Mouse (Mus musculus): ENCODE measurements around the gene Asb10. TPM values are rescaled to one million over a fixed set of nuclear protein-coding genes. Genes with fewer than 3 reads are reported as not detected.

Asb10 gene
- total and polyA plus RNA-seq, 3 experiments: 0.12 to 0.32 TPM; not detected in 1

GRCm38 (mm10) chr5:24500851-24501250, 39.9 kb downstream of the Asb10 start:
- no peaks in the 10 kb centered on the region for H3K27me3 ChIP-seq (ENCODE audit: control insufficient read depth in 1 of 2, insufficient read depth in 2 of 2, low read length in 2 of 2)
- H3K79me2 ChIP-seq (ENCODE audit: control insufficient read depth, insufficient read depth, low read length, poor library complexity): no peaks in the 10 kb centered on the region
- TF ChIP-seq RCOR1 (IDR thresholded peaks at IDR 0.05; ENCODE audit: low read depth, low read length): no peak
- peaks cover 9% of the 10 kb centered on the region in 2 experiments for H3K36me3 ChIP-seq (ENCODE audit: control insufficient read depth in 1 of 2, insufficient read depth in 2 of 2, low read length in 2 of 2)
- H3K4me1 ChIP-seq (ENCODE audit: control insufficient read depth in 1 of 2, insufficient read depth in 2 of 2, low read length in 2 of 2): peaks cover 8 to 16% of the 10 kb centered on the region in 2 experiments
- no peak overlapping the region for H3K27ac ChIP-seq (ENCODE audit: control insufficient read depth, low read depth, low read length)
- H3K9ac ChIP-seq (ENCODE audit: control insufficient read depth, low read depth, low read length, poor library complexity, severe bottlenecking): no peak overlapping the region
- no peak overlapping the region for H3K4me3 ChIP-seq (ENCODE audit: control insufficient read depth in 1 of 2, insufficient read depth in 1 of 2, low read depth in 2 of 2, low read length in 2 of 2)
- DNase-seq (ENCODE audit: low read depth, low spot score): peak; percentile 35
- no peaks in the 10 kb centered on the region for H3K9me3 ChIP-seq (replicated peaks; ENCODE audit: insufficient read depth, low read length)

- Histone ChIP-seq H3K79me2 (ENCODE audit: control insufficient read depth, insufficient read depth, low read length, poor library complexity) (no peaks in the 10 kb centered on the region), H3K4me3 (ENCODE audit: control insufficient read depth in 1 of 2, insufficient read depth in 1 of 2, low read depth in 2 of 2, low read length in 2 of 2) (no peak overlapping the region), H3K9me3 (replicated peaks; ENCODE audit: insufficient read depth, low read length) (no peaks in the 10 kb centered on the region), H3K36me3 (ENCODE audit: control insufficient read depth in 1 of 2, insufficient read depth in 2 of 2, low read length in 2 of 2) (peaks cover 0 to 11% of the 10 kb centered on the region in 2 experiments; a peak in 2 of 4 replicates), H3K4me1 (ENCODE audit: control insufficient read depth in 1 of 2, insufficient read depth in 2 of 2, low read length in 2 of 2) (no peaks in the 10 kb centered on the region), H3K27me3 (ENCODE audit: control insufficient read depth in 1 of 2, insufficient read depth in 2 of 2, low read length in 2 of 2) (no peaks in the 10 kb centered on the region), H3K9ac (ENCODE audit: control insufficient read depth, low read depth, low read length, poor library complexity, severe bottlenecking) (no peak overlapping the region), H3K27ac (ENCODE audit: control insufficient read depth, low read depth, low read length) (no peak overlapping the region)
- no peak for DNase-seq (ENCODE audit: low read depth, low spot score)
- TF ChIP-seq RAD21 (IDR thresholded peaks at IDR 0.05; ENCODE audit: low read depth, low read length): no peak
- no peak for TF ChIP-seq ETS1 (IDR thresholded peaks at IDR 0.05; ENCODE audit: low read depth, low read length)
- no peak for TF ChIP-seq MYC (IDR thresholded peaks at IDR 0.05; ENCODE audit: low read depth, low read length)
- no peak for TF ChIP-seq ZNF384 (IDR thresholded peaks at IDR 0.05; ENCODE audit: low read depth, low read length)
- TF ChIP-seq RCOR1 (IDR thresholded peaks at IDR 0.05; ENCODE audit: low read depth, low read length): no peak
- TF ChIP-seq MAX (IDR thresholded peaks at IDR 0.05; ENCODE audit: low read length): no peak
- TF ChIP-seq NRF1 (IDR thresholded peaks at IDR 0.05; ENCODE audit: insufficient read depth, low read depth, low read length, poor library complexity, severe bottlenecking): no peak
- no peak for TF ChIP-seq USF1 (IDR thresholded peaks at IDR 0.05; ENCODE audit: low read depth, low read length)
- TF ChIP-seq MEF2A (IDR thresholded peaks at IDR 0.05; ENCODE audit: extremely low read depth, insufficient replicate concordance, low read depth, low read length, poor library complexity, severe bottlenecking): no peak
- no peak for TF ChIP-seq E2F4 (IDR thresholded peaks at IDR 0.05; ENCODE audit: borderline replicate concordance, low read depth, low read length)
- no peak for TF ChIP-seq ZC3H11A (IDR thresholded peaks at IDR 0.05; ENCODE audit: low read depth, low read length)
- no peak for TF ChIP-seq CHD2 (IDR thresholded peaks at IDR 0.05; ENCODE audit: low read length)
- no peak for TF ChIP-seq POLR2A (IDR thresholded peaks at IDR 0.05; ENCODE audit: control insufficient read depth in 1 of 2, insufficient read depth in 1 of 2, low read depth in 1 of 2, low read length in 2 of 2, poor library complexity in 1 of 2)
These were observed 41.7 kb downstream of the Asb10 start for GRCm38 (mm10) chr5:24499113-24499512.

GRCm38 (mm10) chr5:24497526-24497925, 43.3 kb downstream of the Asb10 start:
- Histone ChIP-seq H3K27me3 (ENCODE audit: control insufficient read depth in 1 of 2, insufficient read depth in 2 of 2, low read length in 2 of 2) (no peaks in the 10 kb centered on the region), H3K4me1 (ENCODE audit: control insufficient read depth in 1 of 2, insufficient read depth in 2 of 2, low read length in 2 of 2) (no peaks in the 10 kb centered on the region), H3K4me3 (ENCODE audit: control insufficient read depth in 1 of 2, insufficient read depth in 1 of 2, low read depth in 2 of 2, low read length in 2 of 2) (no peak overlapping the region), H3K27ac (ENCODE audit: control insufficient read depth, low read depth, low read length) (no peak overlapping the region), H3K36me3 (ENCODE audit: control insufficient read depth in 1 of 2, insufficient read depth in 2 of 2, low read length in 2 of 2) (peaks cover 0 to 13% of the 10 kb centered on the region in 2 experiments; a peak in 2 of 4 replicates), H3K79me2 (ENCODE audit: control insufficient read depth, insufficient read depth, low read length, poor library complexity) (no peaks in the 10 kb centered on the region), H3K9me3 (replicated peaks; ENCODE audit: insufficient read depth, low read length) (no peaks in the 10 kb centered on the region), H3K9ac (ENCODE audit: control insufficient read depth, low read depth, low read length, poor library complexity, severe bottlenecking) (no peak overlapping the region)
- no peak for DNase-seq (ENCODE audit: low read depth, low spot score)
- no peak for TF ChIP-seq ZC3H11A (IDR thresholded peaks at IDR 0.05; ENCODE audit: low read depth, low read length)
- no peak for TF ChIP-seq ZKSCAN1 (IDR thresholded peaks at IDR 0.05; ENCODE audit: low read depth, low read length)
- no peak for TF ChIP-seq ZNF384 (IDR thresholded peaks at IDR 0.05; ENCODE audit: low read depth, low read length)
- TF ChIP-seq RCOR1 (IDR thresholded peaks at IDR 0.05; ENCODE audit: low read depth, low read length): no peak
- TF ChIP-seq CHD1 (IDR thresholded peaks at IDR 0.05; ENCODE audit: low read depth, low read length): no peak
- TF ChIP-seq MAX (IDR thresholded peaks at IDR 0.05; ENCODE audit: low read length): no peak
